Mouse (Mus musculus) C2C12 (cell line): ENCODE data around the gene Tns2. TPM values are rescaled to one million over a fixed set of nuclear protein-coding genes. Genes with fewer than 3 reads are reported as not detected.
"Not testable (repeated sequence)": the region's sequence is repeated elsewhere in the genome, so short reads cannot be mapped to it uniquely, and the experiment has no call there.

Experiments
- H3K27me3 ChIP-seq: one replicate; pipeline ENCODE4 v1.6.1; 2011; ENCODE audit not compliant: control insufficient read depth, insufficient read depth, insufficient read length
- H3K36me3 ChIP-seq: one replicate; pipeline ENCODE4 v1.6.1; 2011; ENCODE audit not compliant: control insufficient read depth, insufficient read depth
- H3K4me3 ChIP-seq: one replicate; pipeline ENCODE4 v1.5.1; 2011; ENCODE audit warnings: mild to moderate bottlenecking, control low read depth; ENCODE audit not compliant: poor library complexity, insufficient read depth, severe bottlenecking
- H3K79me2 ChIP-seq: one replicate; pipeline ENCODE4 v1.6.1; 2011; ENCODE audit not compliant: control insufficient read depth, insufficient read depth
- H3K79me3 ChIP-seq: one replicate; pipeline ENCODE4 v1.6.1; 2011; ENCODE audit warnings: low read depth, control low read depth
- H3ac ChIP-seq: one replicate; pipeline ENCODE3; 2011; ENCODE audit warnings: low read depth; ENCODE audit not compliant: control insufficient read depth, insufficient read length
- CEBPB ChIP-seq: IDR thresholded peaks from one replicate; pipeline ENCODE4 v1.6.1; 2011; ENCODE audit warnings: low read depth, mild to moderate bottlenecking, control low read depth, moderate library complexity
- CTCF ChIP-seq: IDR thresholded peaks from one replicate; pipeline ENCODE4 v1.5.1; 2011; ENCODE audit not compliant: control insufficient read depth, insufficient read depth, insufficient read length
- FOSL1 ChIP-seq: IDR thresholded peaks from one replicate; pipeline ENCODE4 v1.8.0; 2011; ENCODE audit warnings: mild to moderate bottlenecking, low read length; ENCODE audit not compliant: poor library complexity, insufficient read depth, severe bottlenecking
- MAX ChIP-seq: IDR thresholded peaks from one replicate; pipeline ENCODE4 v1.6.1; 2011; ENCODE audit warnings: mild to moderate bottlenecking, control low read depth
- MYOD1 ChIP-seq: IDR thresholded peaks from one replicate; pipeline ENCODE4 v1.6.1; 2011; ENCODE audit warnings: low read depth; ENCODE audit not compliant: control insufficient read depth, insufficient read length
- MYOG ChIP-seq: IDR thresholded peaks from one replicate; pipeline ENCODE4 v1.6.1; 2011; ENCODE audit not compliant: control insufficient read depth, insufficient read length; ENCODE audit errors: extremely low read depth
- USF1 ChIP-seq: IDR thresholded peaks from one replicate; pipeline ENCODE4 v1.6.1; 2011; ENCODE audit warnings: low read depth, mild to moderate bottlenecking, control low read depth, moderate library complexity
- polyA plus RNA-seq: library from polyadenylated mRNA; unstranded; fragments of >200 nt; fragmentation: generic; extraction: Trizol; gene quantifications from one replicate; pipeline ENCODE4 v1.2.1, GENCODE M21; 2012; ENCODE audit warnings: missing spikeins

Gene Tns2
- polyA plus RNA-seq, 1 experiment = 67.8 TPM

GRCm38 (mm10) chr15:102077111-102077677 lies 23.0 kb upstream of the Tns2 start:
- Histone ChIP-seq H3ac (no peak overlapping the region), H3K36me3 (peaks cover 71% of the 10 kb centered on the region), H3K4me3 (no peak overlapping the region), H3K27me3 (no peaks in the 10 kb centered on the region), H3K79me3 (peaks cover 84% of the 10 kb centered on the region), H3K79me2 (peaks cover 86% of the 10 kb centered on the region)
- no peak for TF ChIP-seq MYOD1

- no peak overlapping the region for H3K4me3 ChIP-seq
- peaks cover 91% of the 10 kb centered on the region for H3K36me3 ChIP-seq
- peaks cover 100% of the 10 kb centered on the region for H3K79me2 ChIP-seq
- peaks cover 99% of the 10 kb centered on the region for H3K79me3 ChIP-seq
- no peaks in the 10 kb centered on the region for H3K27me3 ChIP-seq
- TF ChIP-seq CEBPB (no peak), MYOG (no peak), MAX (no peak), CTCF (no peak), FOSL1 (no peak), USF1 (no peak), MYOD1 (no peak)
- no peak overlapping the region for H3ac ChIP-seq
Observed at GRCm38 (mm10) chr15:102079221-102079620, 21.0 kb upstream of the Tns2 start.

- Histone ChIP-seq H3K79me3 (peaks cover 99% of the 10 kb centered on the region), H3K36me3 (peaks cover 97% of the 10 kb centered on the region), H3K79me2 (peaks cover 100% of the 10 kb centered on the region)
- not testable (repeated sequence) for H3K4me3 ChIP-seq, H3ac ChIP-seq, H3K27me3 ChIP-seq
Observed at GRCm38 (mm10) chr15:102079924-102080323, 20.3 kb upstream of the Tns2 start.

DNA sequence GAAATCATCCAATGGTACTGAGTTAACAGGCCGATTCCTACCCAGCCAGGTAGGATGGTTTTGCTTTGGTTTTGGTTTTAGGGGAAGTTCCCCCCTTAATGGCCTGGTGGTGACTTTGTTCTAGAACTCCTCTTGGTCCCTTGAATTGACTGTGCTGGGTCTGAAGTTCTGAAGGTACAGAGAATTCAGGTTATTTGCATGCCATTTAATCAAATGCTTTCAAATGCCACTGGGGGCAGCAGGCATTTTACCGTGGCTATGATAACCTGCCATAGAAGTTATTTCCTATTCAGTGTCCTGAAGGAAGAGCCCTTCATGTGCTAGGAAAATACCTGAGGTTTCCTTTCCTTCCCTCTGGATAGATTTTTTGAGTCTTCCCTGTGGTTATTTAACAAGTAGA lies 19.8 kb upstream of the Tns2 start:
- H3K79me2 ChIP-seq = peaks cover 100% of the 10 kb centered on the region
- peaks cover 97% of the 10 kb centered on the region for H3K36me3 ChIP-seq
- TF ChIP-seq FOSL1 (no peak), MYOG (no peak), MAX (no peak), MYOD1 (no peak), CTCF (no peak), USF1 (no peak), CEBPB (no peak)
- no peaks in the 10 kb centered on the region for H3K27me3 ChIP-seq
- H3ac ChIP-seq = no peak overlapping the region
- H3K79me3 ChIP-seq = peaks cover 99% of the 10 kb centered on the region
- no peak overlapping the region for H3K4me3 ChIP-seq

DNA sequence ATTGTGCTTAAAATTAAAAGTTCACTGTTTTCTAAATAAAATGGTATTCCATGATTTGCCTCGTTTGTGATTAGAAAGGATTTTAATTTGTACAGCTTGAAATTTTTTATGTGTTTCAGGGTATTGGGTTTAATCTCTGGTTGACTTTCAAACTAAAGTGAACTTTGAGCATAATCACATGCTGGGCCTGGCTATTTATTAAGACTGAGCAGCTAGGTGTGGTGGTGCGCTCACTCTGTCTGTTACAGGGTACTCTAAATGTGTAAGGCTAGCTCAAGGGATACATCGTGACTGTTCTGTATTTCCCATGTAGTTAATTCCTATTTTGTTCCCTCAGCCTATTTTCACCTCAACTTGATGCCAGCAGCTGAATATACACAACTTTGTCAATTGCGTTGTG lies 18.1 kb upstream of the Tns2 start:
- no peaks in the 10 kb centered on the region for H3K27me3 ChIP-seq
- H3K79me3 ChIP-seq = peaks cover 98% of the 10 kb centered on the region
- peaks cover 98% of the 10 kb centered on the region for H3K36me3 ChIP-seq
- TF ChIP-seq FOSL1 (no peak), MYOG (no peak), CEBPB (no peak), CTCF (no peak), MAX (no peak), USF1 (no peak), MYOD1 (no peak)
- H3K79me2 ChIP-seq = peaks cover 100% of the 10 kb centered on the region
- H3K4me3 ChIP-seq = no peak overlapping the region
- H3ac ChIP-seq = no peak overlapping the region

- peaks cover 100% of the 10 kb centered on the region for H3K79me2 ChIP-seq
- TF ChIP-seq MAX = no peak
- TF ChIP-seq FOSL1 = no peak
- no peak for TF ChIP-seq CEBPB
- TF ChIP-seq USF1 = no peak
- TF ChIP-seq MYOG = no peak
- TF ChIP-seq CTCF = no peak
- TF ChIP-seq MYOD1 = no peak
- no peak overlapping the region for H3K4me3 ChIP-seq
- H3K36me3 ChIP-seq = peaks cover 99% of the 10 kb centered on the region
- H3ac ChIP-seq = no peak overlapping the region
- no peaks in the 10 kb centered on the region for H3K27me3 ChIP-seq
- peaks cover 98% of the 10 kb centered on the region for H3K79me3 ChIP-seq
Observed at GRCm38 (mm10) chr15:102083028-102083427, 17.2 kb upstream of the Tns2 start.
